Mouse (Mus musculus): Measurements from ENCODE around the gene Dscaml1. TPM values are rescaled to one million over a fixed set of nuclear protein-coding genes. Genes with fewer than 3 reads are reported as not detected.

Gene Dscaml1
- polyA plus RNA-seq, 1 experiment, result 53.8 TPM

GRCm38 (mm10) chr9:45610336-45611060 is 184.1 kb downstream of the Dscaml1 start:
- DNase-seq (ENCODE audit: extremely low spot score in 1 of 2, low spot score in 1 of 2), result no peak

- DNase-seq (ENCODE audit: extremely low spot score in 1 of 2, low spot score in 1 of 2), result no peak
These were observed 188.2 kb downstream of the Dscaml1 start for GRCm38 (mm10) chr9:45614616-45615015.

GRCm38 (mm10) chr9:45617889-45618288 is 191.5 kb downstream of the Dscaml1 start:
- DNase-seq (ENCODE audit: extremely low spot score in 1 of 2, low spot score in 1 of 2), result no peak

DNA sequence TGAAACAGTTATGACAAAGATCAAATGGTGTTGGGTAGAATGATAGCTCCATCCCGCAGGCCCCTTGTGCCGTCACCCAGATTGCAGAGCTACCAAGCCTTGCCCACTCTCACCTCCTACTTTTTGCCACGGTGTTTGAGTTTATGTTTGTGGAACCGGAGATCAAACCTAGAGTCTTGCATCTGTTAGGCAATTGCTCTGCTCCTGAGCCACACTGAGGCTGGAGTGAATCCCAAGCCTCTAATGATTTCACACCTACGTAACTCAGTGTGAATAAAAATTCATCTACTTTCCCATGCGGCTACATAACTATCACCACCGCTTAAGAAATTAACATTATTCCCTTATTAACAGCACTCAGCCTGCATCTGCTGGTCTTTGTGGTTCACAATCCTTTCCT is 192.0 kb downstream of the Dscaml1 start:
- no peak for DNase-seq (ENCODE audit: extremely low spot score in 1 of 2, low spot score in 1 of 2)

DNA sequence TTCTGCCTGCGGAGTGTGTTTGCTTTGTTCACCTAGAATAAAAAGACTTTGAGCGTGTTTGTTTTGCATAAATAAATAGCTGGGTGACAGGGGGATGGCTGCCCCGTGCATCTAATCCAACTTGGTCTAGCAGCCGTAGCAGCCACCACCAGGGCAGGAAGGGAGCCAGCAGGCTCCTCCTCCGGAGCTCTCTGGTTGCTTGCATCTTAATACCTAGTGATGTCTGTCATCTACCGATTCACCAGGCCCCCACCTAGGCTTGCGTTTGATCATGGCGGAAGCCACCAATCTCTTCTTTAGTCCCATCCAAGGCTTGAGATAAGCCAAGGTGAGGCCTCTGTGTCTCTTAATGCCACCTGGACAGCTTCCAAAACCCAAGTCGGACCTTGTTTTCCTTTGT is 193.6 kb downstream of the Dscaml1 start:
- peak in 1 of 2 experiments; percentile 26 for DNase-seq (ENCODE audit: extremely low spot score in 1 of 2, low spot score in 1 of 2)

GRCm38 (mm10) chr9:45620920-45621319 is 194.5 kb downstream of the Dscaml1 start:
- no peak for DNase-seq (ENCODE audit: extremely low spot score in 1 of 2, low spot score in 1 of 2)

DNA sequence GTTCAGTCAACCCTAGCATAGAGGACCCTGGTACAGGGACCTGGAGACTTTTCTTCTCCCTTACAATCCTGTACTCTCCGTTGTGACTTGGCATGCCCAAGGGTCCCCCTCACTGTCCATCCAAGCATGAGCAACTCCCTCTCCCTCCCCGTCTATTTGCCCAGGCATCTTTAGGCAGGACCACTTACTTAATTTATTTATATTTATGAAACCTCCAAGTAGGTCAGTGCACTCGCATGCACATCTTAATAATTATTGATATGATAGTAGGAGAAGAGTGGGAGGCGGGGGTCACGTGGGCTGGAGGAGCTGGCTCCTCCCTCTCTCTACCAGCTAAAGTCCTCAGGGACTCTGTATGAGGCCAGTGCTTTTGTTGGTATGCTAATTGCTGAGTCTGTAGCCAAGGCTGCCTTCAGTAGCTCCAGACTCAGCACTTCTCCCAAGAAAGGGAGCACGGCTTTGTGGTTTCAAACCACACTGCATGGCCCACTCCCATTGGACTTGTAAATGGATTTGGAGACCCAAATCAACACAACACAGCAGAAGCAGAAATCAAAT is 199.5 kb downstream of the Dscaml1 start:
- no peak for DNase-seq (ENCODE audit: extremely low spot score in 1 of 2, low spot score in 1 of 2)

- DNase-seq (ENCODE audit: extremely low spot score in 1 of 2, low spot score in 1 of 2), result no peak
These were observed 206.1 kb downstream of the Dscaml1 start for GRCm38 (mm10) chr9:45632520-45632919.

GRCm38 (mm10) chr9:45633036-45633435 is 206.6 kb downstream of the Dscaml1 start:
- peak in 1 of 2 experiments; percentile 41 for DNase-seq (ENCODE audit: extremely low spot score in 1 of 2, low spot score in 1 of 2)

GRCm38 (mm10) chr9:45634978-45635377 is 208.6 kb downstream of the Dscaml1 start:
- no peak for DNase-seq (ENCODE audit: extremely low spot score in 1 of 2, low spot score in 1 of 2)

DNA sequence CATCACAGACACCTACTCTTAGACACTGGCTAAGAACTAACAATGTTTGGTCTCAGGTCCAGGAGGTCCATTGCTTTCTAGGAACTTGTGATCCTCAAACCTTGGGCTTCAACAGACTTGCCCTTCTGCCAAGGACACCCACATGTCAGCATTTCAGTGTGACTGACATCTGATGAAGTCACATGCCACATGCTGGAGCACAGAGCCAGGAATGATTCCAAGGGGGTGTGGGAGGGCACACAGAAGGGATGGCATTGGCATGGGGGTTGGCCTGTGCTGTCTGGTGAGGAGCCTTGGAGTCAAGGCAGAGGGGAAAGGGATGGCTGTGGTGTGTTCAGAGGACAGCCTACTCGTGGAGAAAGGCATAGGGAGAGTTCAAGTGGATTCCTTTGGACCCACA is 210.9 kb downstream of the Dscaml1 start:
- DNase-seq (ENCODE audit: extremely low spot score in 1 of 2, low spot score in 1 of 2), result no peak

DNA sequence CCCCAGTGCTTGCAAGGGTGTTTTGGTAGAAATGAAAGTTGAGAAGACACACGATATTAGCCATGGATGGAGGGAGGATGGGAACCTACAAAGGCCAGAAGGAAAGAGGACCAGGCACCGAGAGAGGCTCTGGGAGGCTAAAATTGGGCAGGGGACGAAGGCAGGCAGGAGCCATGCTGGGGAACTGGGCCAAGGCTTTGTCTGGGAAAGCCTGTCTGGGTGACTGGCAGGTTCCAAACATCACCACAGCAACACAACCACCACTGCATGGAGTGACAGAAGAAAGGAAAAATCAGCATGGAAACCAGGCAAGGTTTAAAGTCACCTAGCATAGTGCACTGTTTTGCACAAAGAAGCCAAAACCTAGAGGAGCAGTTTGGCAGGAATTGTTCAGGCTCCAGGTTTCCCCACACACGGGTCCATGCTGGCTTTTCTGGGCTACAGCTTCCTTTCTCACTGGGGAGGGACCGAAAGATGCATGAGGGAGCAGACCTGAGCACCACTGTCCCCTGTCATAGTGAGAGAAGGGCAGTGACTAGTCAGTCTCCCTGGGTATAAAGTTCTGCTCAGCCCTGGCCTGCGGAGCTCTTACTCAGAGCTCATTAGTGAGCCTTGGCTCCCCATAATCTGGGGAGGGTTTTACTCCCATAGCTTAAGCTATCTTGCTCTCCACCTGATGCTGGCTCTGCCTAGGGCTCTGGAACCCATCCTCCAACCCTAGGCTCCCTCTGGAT is 211.9 kb downstream of the Dscaml1 start:
- DNase-seq (ENCODE audit: extremely low spot score in 1 of 2, low spot score in 1 of 2), result no peak

- DNase-seq (ENCODE audit: extremely low spot score in 1 of 2, low spot score in 1 of 2), result no peak
These were observed 218.5 kb downstream of the Dscaml1 start for GRCm38 (mm10) chr9:45644833-45645388.

DNA sequence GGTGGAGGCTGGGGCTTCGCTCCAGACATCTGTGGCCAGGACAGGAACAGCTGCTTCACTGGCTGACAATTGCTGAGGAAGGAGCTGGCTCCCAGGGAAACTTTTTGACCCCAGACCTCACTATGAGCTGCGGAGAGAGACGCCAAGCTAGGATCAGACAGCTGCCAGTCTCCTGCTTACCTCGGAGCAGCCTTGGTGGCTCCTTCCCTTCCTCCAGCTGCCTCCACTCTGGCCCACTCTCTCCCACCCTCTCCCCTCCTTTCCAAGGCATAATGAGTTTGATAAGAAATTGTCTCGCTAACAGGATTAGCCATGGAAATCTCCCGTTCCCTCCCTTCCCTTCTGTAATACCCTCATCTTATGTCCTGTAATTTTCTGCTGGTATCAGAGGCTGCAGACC is 219.1 kb downstream of the Dscaml1 start:
- no peak for DNase-seq (ENCODE audit: extremely low spot score in 1 of 2, low spot score in 1 of 2)

GRCm38 (mm10) chr9:45651078-45651809 is 224.8 kb downstream of the Dscaml1 start:
- DNase-seq (ENCODE audit: extremely low spot score in 1 of 2, low spot score in 1 of 2), result no peak

DNA sequence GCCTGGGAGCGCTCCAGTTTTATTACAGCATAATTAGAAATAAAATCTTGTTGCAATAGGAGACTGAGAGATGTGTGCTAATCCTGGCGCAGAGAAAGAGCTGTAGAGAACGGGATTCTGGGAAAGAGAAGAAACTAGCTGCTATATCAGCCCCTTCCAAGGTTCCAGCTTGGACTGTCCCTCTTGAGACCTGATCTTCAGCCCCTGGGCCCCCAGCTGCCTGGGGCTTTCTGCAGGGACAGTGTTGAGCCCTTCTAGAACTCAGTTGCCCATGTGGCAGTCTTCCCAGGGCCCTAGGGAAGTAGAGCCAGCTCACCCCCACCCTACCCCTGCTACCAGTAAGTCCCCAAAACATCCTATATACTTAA is 225.4 kb downstream of the Dscaml1 start:
- no peak for DNase-seq (ENCODE audit: extremely low spot score in 1 of 2, low spot score in 1 of 2)

DNA sequence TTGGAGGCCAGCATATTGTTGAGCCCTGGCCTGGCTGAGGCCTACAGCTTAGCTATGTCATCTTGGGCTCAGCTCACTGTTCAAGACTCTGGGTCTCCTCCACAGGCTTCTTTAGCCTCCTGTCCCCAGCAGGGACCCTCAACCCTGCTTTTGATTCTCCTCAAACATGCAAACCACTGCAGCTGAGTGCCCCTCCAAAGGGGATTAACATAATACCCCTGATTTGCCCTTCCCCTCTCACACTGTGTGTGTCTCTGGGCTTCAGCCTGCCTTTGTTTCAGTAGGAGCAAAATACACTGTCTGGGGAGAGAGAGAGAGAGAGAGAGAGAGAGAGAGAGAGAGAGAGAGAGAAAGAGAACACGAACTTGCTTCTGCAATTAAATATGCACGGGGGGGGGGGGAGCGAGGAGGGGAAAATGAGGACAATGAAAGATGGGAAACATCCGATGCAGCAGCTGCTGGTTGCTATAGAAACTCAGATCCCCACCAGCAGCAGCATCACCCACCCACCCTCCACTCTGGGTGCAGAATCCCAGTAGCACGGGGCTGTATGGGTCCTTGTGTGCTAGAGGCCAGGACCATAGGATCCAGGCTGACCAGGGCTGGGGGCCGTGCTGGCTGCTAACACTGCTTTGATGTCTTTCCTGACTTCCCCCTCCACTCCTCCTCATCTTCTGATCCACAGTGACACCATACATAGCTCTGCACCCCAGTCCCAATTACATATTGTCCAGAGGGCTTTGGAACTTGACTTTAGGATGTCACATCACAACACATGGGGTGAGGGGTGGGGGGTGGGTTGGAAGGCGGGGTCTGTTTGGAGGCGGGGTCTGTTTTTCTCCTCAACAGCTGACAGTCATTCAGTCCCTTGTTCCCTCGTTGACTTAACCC is 231.0 kb downstream of the Dscaml1 start:
- no peak for DNase-seq (ENCODE audit: extremely low spot score in 1 of 2, low spot score in 1 of 2)

- no peak for DNase-seq (ENCODE audit: extremely low spot score in 1 of 2, low spot score in 1 of 2)
These were observed 233.8 kb downstream of the Dscaml1 start for GRCm38 (mm10) chr9:45660191-45660590.

DNA sequence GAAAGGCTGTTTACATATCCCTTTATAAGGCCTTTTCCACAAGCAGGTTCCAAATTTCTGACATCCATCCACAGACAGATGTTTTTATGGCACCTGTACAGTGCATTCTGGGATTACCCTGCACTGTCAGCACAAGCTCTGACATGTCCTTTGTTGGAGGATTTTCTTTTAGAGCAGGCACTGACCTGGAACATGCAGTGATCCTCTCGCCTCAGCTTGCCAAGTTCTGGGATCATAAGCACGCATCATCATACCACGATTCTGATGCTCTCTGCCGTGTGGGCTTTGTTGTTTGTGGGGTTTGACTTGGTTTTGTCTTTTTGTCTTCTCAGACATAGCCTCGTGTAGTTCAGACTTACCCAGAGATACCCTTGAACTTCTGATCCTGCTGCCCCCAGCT is 236.0 kb downstream of the Dscaml1 start:
- DNase-seq (ENCODE audit: extremely low spot score in 1 of 2, low spot score in 1 of 2), result no peak

Data from frontal cortex, adult 2 months (tissue).